ENCODE assay signal across 16 mouse cellular contexts in genomic region chr6:134343606-134343901, GRCm38 (mm10). TPM values are rescaled to one million over a fixed set of nuclear protein-coding genes. Genes with fewer than 3 reads are reported as not detected.
"Had no signal": no experiment of that assay in that cellular context is flagged by ENCODE, and none has a peak within 500 bp of the region (broad histone marks: within the 10 kb centered on the region; RNA-seq: fewer than 3 reads in every experiment).

No protein-coding gene starts in this region.

- H3K4me2 ChIP-seq: neural tube, embryonic 13.5 days; neural tube, embryonic 15.5 days; stomach, embryonic 15.5 days had no signal

- H3K9ac ChIP-seq: neural tube, embryonic 13.5 days; neural tube, embryonic 15.5 days; stomach, embryonic 15.5 days had no signal

- DNase-seq: retina, postnatal 1 day; right cerebral cortex, adult 18-20 months; right cerebral cortex, postnatal 14 days; right cerebral cortex, postnatal 25 days; right cerebral cortex, postnatal 4 days; spleen, adult 18-20 months; thymus, adult 18-20 months; thymus, adult 2 months; thymus, postnatal 14 days; thymus, postnatal 25 days; thymus, postnatal 36 days; thymus, postnatal 4 days had no signal

- H3K27me3 ChIP-seq: neural tube, embryonic 13.5 days; neural tube, embryonic 15.5 days; stomach, embryonic 15.5 days had no signal

- H3K27ac ChIP-seq: neural tube, embryonic 13.5 days; neural tube, embryonic 15.5 days; stomach, embryonic 15.5 days; stomach, postnatal 0 days had no signal

- H3K4me1 ChIP-seq: neural tube, embryonic 13.5 days; neural tube, embryonic 15.5 days; stomach, embryonic 15.5 days had no signal

- H3K9me3 ChIP-seq: neural tube, embryonic 13.5 days; neural tube, embryonic 15.5 days; stomach, embryonic 15.5 days had no signal

- H3K36me3 ChIP-seq: neural tube, embryonic 13.5 days; neural tube, embryonic 15.5 days; stomach, embryonic 15.5 days had no signal

- H3K4me3 ChIP-seq: neural tube, embryonic 13.5 days; neural tube, embryonic 15.5 days; stomach, embryonic 15.5 days had no signal

RNA-seq across cellular contexts. Expression of gene Bcl2l14, which starts 52.6 kb away (rescaled TPM):
- polyA plus RNA-seq: neural tube, embryonic 13.5 days had no signal
